Mouse (Mus musculus) megakaryocyte progenitor cell, adult 5-6 weeks (primary cell): Measurements from ENCODE around the gene Snx3. TPM values are rescaled to one million over a fixed set of nuclear protein-coding genes. Genes with fewer than 3 reads are reported as not detected.

Source experiments
- ATAC-seq: replicated peaks from 2 replicates; pipeline ENCODE4 v1.8.0; 2016; ENCODE audit warnings: mild to moderate bottlenecking, moderate TSS enrichment, inconsistent platforms; ENCODE audit not compliant: poor library complexity
- total RNA-seq, 2 experiments: library from RNA; stranded (forward) in 1 of 2; stranded (reverse) in 1 of 2; fragments of 157-497, 149-512 nt in 1 of 2; fragments of 200-1000 nt in 1 of 2; gene quantifications; 2 replicates each; pipeline versions ENCODE4 v1.2.3 to v1.2.4; 2015 to 2017

Gene Snx3
- 274 and 286 TPM in 2 replicates for total RNA-seq (2015)
- 104 and 114 TPM in 2 replicates for total RNA-seq (2017)

DNA sequence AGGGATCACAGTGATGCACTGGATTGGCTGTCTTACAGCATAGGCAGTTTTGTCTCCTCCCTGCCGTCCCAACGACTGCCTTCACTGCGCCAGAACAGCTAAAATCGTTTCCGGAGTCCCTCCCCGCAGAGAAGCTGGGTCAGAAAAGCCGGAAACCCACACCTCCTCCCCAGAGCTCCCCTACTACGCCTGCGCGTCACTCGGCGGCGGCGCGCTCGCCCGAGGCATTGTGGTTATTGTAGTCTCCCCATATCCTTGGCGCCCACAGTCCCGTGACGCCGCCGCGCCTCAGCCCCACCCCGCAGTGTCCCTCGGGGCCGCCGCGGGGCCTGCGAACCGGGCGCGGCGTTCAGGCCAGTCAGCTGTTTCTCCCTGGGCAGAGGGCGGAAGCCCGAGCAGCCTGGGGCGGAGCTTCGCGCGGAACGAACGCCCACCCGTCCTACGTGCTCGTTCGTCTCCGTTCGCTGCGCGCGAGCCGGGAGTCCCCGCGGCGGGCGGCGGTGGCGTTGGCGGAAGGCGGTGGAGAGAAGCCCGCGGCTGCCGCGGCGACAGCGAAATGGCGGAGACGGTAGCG is at the start of gene Snx3:
Snx3 (plus strand) TSS at position 256 of the 574 bp plus-strand sequence.
- peak; percentile 92 for ATAC-seq

DNA sequence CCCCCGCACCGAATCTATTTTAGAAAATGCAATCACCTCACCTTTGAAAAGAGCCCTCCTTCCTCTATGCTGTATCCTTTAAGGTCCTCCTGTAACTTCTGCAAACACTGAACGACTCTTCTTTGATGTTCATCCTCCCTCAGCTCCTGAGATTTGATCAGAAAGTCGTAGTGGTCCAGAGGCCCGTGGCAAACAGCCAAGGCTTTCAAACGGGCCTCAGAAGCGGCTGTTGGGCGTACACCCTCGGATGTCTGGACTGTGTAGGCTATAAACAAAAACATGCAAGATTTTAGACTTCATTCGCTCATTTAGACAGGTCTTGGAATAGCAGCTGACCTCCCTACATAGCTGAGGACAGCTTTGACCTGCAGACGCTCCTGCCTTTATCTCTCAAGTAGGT is 47.6 kb upstream of the Snx3 start:
- no peak for ATAC-seq

DNA sequence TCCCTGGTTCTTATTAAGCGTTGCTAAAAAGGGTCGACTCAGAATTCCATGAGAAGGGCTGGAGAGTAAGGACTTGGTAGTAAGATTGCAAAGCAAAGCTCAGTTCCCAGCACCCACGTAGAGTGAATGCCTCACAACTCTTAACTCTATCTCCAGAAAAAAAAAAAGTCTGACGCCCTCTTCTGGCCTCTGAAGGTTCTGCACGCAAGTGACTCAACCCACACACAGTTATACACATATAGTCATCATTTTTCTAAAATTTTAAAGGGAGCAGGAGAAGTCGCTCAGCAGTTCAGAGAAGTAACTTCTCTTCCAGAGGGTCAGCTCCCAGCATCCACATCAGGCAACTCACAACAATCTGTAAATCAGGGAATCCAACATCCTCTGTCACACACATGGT is 47.1 kb upstream of the Snx3 start:
- no peak for ATAC-seq

DNA sequence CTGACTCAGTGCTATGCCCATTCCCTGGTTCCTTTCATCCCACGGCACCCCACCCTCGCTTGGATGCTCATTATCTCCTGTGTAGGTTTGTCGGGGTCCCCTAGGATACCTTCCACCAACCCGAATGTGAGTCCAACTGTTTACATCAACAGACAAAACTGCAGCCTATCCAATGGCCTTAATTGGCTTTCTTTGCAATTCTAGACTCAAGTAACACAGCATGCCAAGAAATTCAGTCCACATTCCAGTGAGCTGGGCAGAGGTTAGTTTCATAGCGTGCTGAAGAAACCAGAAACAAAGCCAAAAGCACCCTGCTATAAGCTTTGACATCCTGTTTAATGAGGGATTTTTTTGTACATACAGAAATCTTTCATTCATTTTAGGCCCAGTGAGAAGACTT is 45.8 kb upstream of the Snx3 start:
- no peak for ATAC-seq

DNA sequence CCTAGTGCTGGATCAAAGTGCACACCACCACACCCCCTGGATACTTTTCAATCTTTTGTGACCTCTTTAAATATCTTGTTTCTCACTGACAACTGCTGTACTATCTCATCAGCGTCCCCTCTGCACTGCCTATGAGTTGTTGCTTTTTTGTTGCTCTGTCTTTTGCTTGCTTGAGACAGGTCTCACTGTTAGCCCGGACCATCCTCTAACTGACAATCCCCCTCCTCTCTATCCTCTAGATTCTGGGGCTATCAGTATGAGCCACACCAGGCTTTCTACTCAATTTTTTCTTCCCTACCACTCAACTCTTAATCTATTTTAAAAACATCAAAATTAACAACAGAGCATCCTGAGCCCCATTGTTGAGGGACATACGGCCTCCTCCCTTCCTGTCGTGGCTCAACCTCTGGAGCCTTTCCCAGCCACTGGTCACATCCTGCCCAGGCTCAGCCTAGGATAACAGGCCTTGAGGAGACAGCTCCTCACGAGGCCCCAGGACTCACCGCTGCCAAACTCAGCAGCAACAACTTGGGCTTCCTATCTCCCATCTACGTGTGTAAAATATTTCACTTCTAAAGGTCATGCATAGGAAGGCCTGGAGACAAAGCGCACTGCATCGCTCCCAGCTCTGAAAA is 44.2 kb upstream of the Snx3 start:
- no peak for ATAC-seq

DNA sequence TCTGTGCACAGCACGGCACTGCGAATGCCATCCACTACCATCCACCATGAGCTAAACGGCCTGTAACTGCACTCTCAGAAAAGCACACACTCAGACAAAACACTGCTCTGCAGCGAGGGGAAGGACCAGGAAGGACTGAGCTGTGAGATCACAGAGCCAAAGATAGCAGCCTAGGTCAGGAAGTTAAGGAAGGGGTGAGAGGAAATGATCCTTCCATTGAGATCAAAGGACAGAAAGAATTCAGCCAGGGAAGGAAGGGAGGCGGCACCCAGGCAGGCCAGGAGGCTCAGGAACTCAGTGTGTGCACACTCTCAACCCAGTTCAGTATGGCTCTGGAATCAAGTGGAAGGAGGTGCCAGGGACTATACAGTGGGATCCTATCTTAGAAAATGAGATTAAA is 37.6 kb upstream of the Snx3 start:
- ATAC-seq = no peak

DNA sequence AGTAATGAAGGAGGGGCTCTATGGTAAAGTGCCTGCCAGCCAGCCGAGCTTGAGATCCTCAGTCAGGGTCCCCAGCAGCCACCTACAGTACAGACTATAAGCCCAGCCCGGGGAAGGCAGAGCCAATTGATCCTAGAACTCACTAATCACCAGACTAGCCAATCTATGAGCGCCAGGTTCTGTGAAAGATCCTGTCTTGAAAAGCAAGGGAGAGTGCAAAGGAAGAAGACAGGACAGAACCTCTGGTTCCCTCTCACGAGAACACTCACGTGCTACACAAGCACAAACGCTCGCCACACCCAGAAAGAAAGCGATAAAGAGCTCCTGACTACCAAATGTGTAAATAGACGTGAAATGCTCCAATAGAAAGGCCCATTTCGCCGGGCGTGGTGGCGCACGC is 37.0 kb upstream of the Snx3 start:
- no peak for ATAC-seq

DNA sequence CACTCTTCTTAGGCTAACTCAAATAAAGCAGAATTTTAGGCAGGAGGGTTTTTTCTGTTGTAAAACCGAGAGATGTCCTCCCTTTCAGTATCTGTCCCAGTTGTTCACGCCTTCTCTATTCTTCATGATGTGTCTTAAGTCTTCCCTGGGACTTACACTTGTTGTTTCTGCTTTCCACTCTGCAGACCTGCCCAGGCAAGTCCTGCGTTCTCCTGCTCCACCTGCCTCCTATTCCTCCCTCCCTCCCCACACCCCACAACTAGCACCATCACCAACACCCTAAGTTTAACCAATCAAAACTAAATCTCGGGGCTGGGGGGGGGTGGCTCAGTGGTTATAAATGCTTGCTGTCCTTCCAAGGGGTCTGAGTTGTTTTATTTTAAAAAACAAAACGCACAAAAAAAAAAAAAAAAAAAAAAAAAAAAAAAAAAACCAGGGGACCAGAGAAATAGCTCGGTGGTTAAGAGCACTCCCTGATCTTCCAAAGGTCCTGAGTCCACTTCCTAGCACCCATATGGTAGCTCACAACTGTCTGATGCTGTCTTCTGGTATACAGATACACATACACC is 26.8 kb upstream of the Snx3 start:
- ATAC-seq = no peak

DNA sequence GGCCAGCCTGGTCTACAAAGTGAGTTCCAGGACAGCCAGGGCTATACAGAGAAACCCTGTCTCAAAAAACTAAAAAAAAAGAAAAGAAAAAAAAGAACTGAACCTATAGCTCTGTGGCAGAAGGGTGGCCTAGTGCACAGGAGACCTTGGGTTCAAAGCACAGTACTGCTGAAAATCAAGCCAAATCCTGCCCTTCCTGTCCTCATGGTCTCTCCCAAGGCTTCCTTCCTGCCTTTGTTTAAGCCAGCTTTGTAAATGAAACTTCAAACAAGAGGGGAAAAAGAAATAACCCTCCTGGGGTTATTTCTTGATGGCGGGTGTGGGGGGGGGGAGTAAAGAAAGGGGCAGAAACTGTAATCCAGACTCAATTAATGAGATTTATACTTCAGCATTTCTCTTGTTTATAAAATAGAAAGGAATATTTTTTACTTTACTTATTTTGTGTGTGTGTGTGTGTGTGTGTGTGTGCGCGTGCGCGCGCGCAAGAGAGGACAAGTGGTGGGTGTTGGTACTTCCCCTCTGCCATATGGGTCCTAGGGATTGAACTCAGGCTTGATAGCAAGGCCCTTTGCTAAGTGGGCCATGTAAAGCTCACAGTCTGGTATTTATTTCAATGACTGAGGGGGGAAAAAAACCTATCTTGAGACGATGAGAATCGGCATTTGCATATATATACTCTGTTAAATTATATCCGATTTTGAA is 24.9 kb upstream of the Snx3 start:
- no peak for ATAC-seq

DNA sequence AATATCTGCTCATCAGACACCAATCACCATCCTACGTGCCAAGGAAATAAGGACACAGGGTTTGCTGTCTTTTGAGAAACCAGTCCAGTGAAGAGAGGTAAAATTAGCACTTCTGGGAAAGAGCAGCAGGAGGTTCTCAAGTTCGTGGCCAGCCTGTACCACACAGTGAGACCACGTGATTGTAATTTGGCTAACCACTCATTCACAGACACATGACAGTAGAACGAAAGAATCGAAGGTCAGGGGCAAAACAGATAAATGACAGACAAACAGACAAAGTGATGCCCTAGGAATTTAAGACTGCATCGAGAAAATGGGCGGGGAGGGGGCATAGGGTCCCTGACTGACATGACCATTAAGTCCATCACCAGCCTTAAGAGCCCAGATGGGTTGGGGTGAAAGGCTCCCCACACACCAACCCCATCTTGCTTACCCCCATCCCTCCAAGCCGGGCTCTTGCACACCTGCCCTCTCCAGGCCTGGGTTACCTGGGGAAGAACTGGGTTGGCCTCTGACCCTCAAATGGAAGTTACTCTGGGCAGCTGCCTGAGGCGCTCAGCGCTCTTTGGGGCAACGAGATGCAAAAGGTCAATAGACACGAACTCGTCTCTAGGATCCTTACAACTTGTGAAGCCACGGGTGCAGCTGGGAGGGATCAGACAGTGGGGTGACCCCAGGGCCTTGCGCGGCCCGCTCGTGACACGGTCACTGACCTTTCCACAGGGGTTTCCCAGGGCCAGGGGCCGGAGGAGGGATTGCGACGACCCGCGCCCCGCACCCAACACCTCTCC is 24.1 kb upstream of the Snx3 start:
- no peak for ATAC-seq

DNA sequence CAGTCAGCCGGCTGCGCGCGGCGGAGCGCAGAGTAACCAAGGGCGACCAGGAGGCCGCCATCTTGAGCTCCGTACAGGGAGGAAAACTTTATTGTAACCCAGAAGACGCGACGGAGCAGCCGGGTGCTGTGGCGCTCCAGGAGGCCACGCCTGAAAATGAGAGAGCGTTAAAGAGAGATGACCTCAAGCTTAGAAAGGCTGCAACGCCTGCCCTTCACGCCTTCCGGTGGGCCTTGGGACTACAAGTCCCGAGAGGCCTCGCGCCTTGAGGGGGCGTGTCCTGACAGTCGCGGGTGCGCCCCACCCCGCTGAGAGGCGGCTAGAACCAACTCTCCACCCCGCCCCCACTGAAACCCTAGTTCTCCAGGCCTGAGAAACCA is 23.5 kb upstream of the Snx3 start, which contains the start of gene Afg1l:
Afg1l (minus strand) TSS at position 225 of the 380 bp plus-strand sequence.
- peak; percentile 98 for ATAC-seq

DNA sequence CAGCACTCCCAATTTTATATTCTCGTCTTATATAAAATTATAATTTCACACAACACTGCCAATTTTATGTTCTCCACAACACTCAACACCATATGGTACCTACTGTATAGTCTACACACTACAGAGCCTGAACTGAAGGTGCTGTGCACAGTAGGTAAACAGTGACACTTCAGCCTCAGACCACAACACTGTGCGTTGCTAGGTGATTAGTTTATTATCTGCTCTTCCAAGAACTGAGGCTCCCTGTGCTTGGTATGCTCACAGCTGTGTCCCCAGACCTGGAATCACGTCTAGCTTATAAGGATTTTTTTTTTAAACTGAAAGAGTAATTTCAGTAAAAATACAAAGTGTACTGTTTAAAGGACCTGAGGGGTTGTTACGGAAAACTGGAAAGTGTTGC is 21.1 kb upstream of the Snx3 start:
- ATAC-seq = 0 out of 2 replicates have a peak, but pooled peaks have one; percentile 23

DNA sequence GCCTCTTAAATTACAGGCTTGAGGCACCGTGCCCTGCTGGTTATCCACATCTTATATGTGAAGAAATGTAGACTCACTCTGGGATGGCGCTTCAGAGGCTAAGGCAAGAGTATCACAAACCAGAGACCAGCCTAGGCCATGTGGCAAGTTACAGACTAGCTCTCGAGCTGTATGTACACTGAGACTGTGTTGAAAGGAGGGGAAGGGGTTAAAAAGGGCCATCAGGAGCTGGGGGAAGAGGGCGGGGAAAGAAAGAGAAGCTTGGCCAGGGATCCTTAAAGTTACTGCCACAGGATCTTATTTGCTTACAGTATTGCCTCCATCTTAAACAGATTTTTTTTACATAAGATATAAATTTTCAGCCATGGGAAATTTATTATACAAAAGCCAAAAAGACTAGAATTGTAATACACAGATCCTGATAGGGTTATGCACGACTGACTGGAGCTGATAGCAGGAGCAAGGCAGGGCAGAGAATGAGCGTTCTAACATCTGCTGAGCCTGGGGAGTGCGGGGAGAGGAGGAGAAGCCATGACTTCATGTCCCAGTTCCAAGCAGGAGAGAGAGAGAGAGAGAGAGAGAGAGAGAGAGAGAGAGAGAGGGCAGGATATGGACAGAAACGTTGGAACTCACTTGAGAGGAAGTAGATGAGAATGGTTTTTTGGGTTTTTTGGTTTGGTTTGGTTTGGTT is 13.1 kb upstream of the Snx3 start:
- ATAC-seq = no peak

DNA sequence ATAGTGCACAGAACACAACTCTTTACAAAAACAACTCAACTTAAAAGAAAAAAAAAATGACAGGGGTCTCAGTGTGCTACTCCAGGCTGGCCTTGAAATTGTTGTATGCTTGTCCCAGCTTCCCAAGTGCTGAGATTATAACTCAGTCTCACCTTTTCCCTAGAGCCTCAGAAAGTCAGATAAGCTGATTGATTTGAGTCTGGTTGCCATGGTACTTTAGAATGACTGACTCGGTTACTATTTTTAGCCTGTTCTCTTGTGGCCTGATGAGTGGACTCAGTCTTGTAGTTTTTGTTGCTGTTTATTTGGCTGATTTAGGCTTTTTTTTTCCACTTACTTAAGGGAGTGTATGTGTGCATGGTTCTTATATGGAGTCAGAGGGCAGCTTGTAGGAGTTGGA is 10.7 kb upstream of the Snx3 start:
- ATAC-seq = no peak

DNA sequence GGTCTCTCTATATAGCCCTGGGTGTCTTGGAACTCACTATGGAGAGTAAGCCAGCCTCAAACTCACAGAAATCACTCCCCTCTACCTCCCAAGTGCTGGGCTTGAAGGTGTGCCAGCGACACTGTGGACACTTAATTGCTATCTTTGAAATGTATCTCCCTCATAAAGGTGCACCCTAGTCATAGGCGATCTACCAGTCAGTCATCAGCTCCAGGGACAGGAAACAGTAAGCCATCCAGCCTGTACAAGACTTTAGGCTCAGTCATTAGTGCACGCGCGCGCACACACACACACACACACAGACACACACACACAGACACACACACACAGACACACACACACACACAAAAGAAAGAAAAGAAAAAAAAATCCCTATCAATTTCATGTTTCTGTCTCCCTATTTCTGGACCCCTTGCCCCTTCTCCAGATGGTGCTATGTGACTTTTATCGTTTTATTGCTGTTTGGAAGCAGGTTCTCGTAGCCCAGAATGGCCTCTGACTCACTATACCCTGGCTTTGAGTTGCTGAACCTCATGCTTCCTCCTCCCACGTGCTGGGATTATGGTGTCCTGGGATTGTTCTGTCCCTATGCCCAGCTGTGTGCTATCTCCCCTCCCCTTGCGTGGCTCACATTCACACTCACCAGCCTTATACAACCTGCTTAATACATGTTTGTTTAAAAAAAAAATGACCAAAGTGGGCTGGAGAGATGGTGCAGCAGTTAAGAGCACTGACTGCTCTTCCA is 9.6 kb upstream of the Snx3 start:
- ATAC-seq = no peak

DNA sequence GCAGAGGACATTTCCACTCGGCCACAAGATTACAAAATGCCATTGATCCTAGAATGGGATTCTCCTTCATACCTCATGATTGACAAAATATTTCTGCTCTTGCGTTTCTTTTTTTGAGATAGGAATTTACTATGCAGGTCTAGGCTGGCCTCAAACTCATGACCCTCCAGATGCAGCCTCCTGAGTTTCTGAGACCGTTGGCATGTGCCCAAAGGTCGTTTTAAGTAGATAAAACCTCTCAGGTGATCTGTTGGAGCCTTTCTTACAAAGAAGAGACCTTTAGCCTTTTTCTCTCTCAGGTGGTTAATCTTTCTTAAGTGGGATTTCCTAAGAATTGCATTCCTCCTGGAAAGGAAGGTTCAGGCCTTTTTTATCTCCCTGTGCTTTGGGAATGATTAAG is 8.8 kb upstream of the Snx3 start:
- ATAC-seq = no peak

DNA sequence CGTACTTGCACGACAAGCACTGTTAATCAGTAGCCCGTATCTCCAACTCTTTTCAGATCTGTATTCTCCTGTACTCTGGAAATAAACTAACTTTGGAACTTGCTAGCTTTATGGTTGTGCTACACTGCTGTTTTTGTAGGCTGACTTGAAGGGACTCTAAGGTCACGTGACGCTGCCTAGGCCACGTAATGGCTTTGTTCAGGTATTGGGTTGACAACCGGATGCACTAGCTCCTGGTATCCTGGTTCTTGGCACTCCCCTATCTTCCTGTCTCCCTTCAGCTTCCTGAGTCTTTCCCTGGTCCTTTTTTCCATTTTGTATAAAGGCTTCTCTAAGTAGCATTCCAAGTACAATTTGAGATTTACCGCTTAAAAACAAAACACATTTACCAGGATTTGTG is 1.2 kb upstream of the Snx3 start:
- ATAC-seq = no peak

DNA sequence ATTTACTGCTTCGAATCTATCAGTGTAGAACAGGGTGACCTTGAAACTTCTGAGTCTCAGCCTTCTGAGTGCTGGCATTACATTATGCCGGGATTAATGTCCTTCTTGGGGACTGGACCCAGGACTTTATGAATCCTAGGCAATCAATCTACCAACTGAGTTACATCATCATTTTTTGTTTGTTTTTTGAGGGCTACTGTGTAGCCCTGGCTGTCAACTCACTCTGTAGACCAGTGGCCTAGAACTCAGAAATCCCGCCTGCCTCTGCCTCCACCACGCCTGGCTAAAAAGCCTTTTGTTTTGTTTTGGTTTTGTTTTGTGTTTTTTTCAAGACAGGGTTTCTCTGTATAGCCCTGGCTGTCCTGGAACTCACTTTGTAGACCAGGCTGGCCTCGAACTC is 669 bp upstream of the Snx3 start:
- ATAC-seq = no peak

DNA sequence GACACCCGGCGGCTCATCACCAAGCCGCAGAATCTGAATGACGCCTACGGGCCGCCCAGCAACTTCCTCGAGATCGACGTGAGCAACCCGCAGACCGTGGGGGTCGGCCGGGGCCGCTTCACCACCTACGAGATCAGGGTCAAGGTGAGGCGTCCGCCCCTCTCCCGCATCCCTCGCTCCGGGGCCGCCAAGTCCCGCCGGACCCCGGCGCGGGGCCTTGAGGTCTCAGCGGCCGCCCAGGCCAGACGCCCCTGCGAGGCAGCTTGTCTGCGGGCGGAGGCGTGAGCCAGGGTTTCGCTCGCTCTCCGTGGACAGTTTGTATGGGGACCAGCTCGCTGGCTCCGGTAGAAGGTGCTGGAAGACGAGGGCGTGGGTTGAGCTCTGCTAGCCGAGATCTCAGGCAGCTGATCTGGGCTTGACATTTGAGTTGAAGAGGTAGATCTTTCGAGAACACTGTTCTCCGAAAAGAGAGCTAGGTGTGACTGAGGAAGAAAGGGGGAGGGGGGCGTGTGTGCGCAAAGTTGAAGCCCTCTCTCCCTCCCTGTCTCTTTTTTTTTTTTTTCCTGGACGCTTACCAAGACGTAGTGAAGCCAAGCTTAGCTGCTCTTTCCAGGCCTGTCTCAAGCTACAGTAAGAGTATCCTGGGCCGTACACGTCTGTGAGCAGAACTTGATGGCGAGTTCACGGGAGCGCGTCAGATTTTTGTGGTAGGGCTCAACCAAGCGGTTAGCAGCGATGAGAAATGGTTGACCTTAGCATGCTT is 700 bp downstream of the Snx3 start:
- peak; percentile 21 for ATAC-seq
